Comparison of ENCODE assay signal across 9 mouse cellular contexts in the genomic region with DNA sequence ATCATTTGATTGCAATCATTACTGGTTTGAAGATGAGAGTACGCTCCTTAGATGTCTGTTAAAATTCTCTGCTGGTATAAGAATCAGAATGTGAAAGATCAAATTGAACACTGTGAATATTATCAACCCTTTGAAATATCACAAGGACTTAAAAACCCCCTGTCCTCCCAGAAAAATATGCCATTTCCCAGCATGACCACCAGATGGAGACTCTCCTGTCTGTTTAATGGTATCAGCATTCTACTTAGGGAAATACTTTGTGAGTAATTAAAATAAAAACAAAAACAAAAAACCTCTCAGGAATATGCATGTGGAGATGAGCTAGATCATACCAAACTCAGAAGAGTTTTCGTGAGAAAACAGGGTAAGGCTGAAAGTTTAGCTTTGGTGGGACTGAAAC. TPM values are rescaled to one million over a fixed set of nuclear protein-coding genes. Genes with fewer than 3 reads are reported as not detected.
A peak's percentile ranks its signal among the peaks of the same experiment; 100 is the strongest.
DNase-seq lines count a peak whose midpoint lies in the region; ATAC-seq and TF ChIP-seq lines count a peak whose summit lies in the region.
"Had no signal": no experiment of that assay in that cellular context is flagged by ENCODE, and none has a peak within 500 bp of the region (broad histone marks: within the 10 kb centered on the region; RNA-seq: fewer than 3 reads in every experiment).

No protein-coding gene starts in this region.

- no peaks in the 10 kb centered on the region for H3K4me1 ChIP-seq in midbrain, embryonic 14.5 days (ENCODE audit: control insufficient read depth, insufficient read depth, low read length)
- H3K4me1 ChIP-seq in midbrain, embryonic 15.5 days, result no peaks in the 10 kb centered on the region
- H3K4me1 ChIP-seq in forebrain, embryonic 16.5 days (replicated peaks; ENCODE audit: control insufficient read depth, insufficient read depth, low read length), result no peaks in the 10 kb centered on the region
- no peaks in the 10 kb centered on the region for H3K4me1 ChIP-seq in cerebellum, adult 2 months (ENCODE audit: control insufficient read depth, insufficient read depth, low read length)

- no peak for TF ChIP-seq POLR2A in cerebellum, adult 2 months (IDR thresholded peaks at IDR 0.05; ENCODE audit: borderline replicate concordance, insufficient read depth, low read length)

- intact Hi-C loops in heart, postnatal 10 days (cut with DNase I), result loop anchor here (1.0 to 5.0 kb wide), 3 partner anchors 199 to 579 kb away; no protein-coding TSS in a partner anchor
- intact Hi-C loops in heart, postnatal 25 days (cut with DNase I), result loop anchor here (5.0 kb wide), 1 partner anchor 214 kb away; no protein-coding TSS in a partner anchor

- no peak for TF ChIP-seq CTCF in cerebellum, adult 2 months (IDR thresholded peaks at IDR 0.05; ENCODE audit: borderline replicate concordance, insufficient read depth, low read depth, low read length)

- H3K27ac ChIP-seq in midbrain, embryonic 14.5 days (replicated peaks; ENCODE audit: low read depth, low read length), result no peak overlapping the region
- H3K27ac ChIP-seq in midbrain, embryonic 15.5 days, result no peak overlapping the region
- no peak overlapping the region for H3K27ac ChIP-seq in forebrain, embryonic 16.5 days (ENCODE audit: low read length)
- H3K27ac ChIP-seq in cerebellum, adult 2 months (ENCODE audit: insufficient read depth, low read length), result no peak overlapping the region

- no peak overlapping the region for H3K9ac ChIP-seq in midbrain, embryonic 14.5 days (replicated peaks; ENCODE audit: low read length)
- no peak overlapping the region for H3K9ac ChIP-seq in midbrain, embryonic 15.5 days
- H3K9ac ChIP-seq in forebrain, embryonic 16.5 days (replicated peaks; ENCODE audit: low read depth, low read length), result no peak overlapping the region

- DNase-seq in heart, postnatal 10 days, result peak; percentile 12 to 35
- no peak for DNase-seq in heart, postnatal 25 days (ENCODE audit: low spot score)
- peak; percentile 35 for DNase-seq in midbrain, embryonic 14.5 days
- peak; percentile 4 for DNase-seq in ZHBTc4 (ENCODE audit: low read depth, low spot score)
- peak; percentile 10 for DNase-seq in naive thymus-derived CD4-positive, alpha-beta T cell, adult 2 months (ENCODE audit: low read depth)
- DNase-seq in cerebellum, adult 2 months, result no peak
- DNase-seq: adrenal gland, postnatal 25 days had no signal

- ATAC-seq in midbrain, embryonic 14.5 days (ENCODE audit: low FRiP score, low TSS enrichment), result no peak
- no peak for ATAC-seq in midbrain, embryonic 15.5 days (replicated peaks)
- no peak for ATAC-seq in forebrain, embryonic 16.5 days

- WGBS in midbrain, embryonic 14.5 days, result 68% methylated on average over 2 of the region's 2 CpGs
- 68% methylated on average over 2 of the region's 2 CpGs for WGBS in midbrain, embryonic 15.5 days
- 64% methylated on average over 2 of the region's 2 CpGs for WGBS in forebrain, embryonic 16.5 days
- WGBS in cerebellum, adult 2 months, result 67% methylated on average over 2 of the region's 2 CpGs

- H3K4me3 ChIP-seq in midbrain, embryonic 14.5 days (replicated peaks; ENCODE audit: low read depth, low read length), result no peak overlapping the region
- H3K4me3 ChIP-seq in midbrain, embryonic 15.5 days, result no peak overlapping the region
- H3K4me3 ChIP-seq in forebrain, embryonic 16.5 days (replicated peaks; ENCODE audit: low read length), result no peak overlapping the region
- H3K4me3 ChIP-seq in cerebellum, adult 2 months (replicated peaks; ENCODE audit: insufficient read depth, low read depth, low read length), result no peak overlapping the region

- H3K9me3 ChIP-seq in midbrain, embryonic 14.5 days (ENCODE audit: control insufficient read depth, low read length), result no peaks in the 10 kb centered on the region
- H3K9me3 ChIP-seq in midbrain, embryonic 15.5 days, result no peaks in the 10 kb centered on the region
- H3K9me3 ChIP-seq in forebrain, embryonic 16.5 days (ENCODE audit: control insufficient read depth, low read length), result no peaks in the 10 kb centered on the region

- H3K4me2 ChIP-seq in midbrain, embryonic 14.5 days (ENCODE audit: low read length), result no peak overlapping the region
- H3K4me2 ChIP-seq in midbrain, embryonic 15.5 days, result no peak overlapping the region
- no peak overlapping the region for H3K4me2 ChIP-seq in forebrain, embryonic 16.5 days (ENCODE audit: low read length)

- no peaks in the 10 kb centered on the region for H3K36me3 ChIP-seq in midbrain, embryonic 14.5 days (ENCODE audit: control insufficient read depth, insufficient read depth, low read length)
- no peaks in the 10 kb centered on the region for H3K36me3 ChIP-seq in midbrain, embryonic 15.5 days (replicated peaks)
- H3K36me3 ChIP-seq in forebrain, embryonic 16.5 days (ENCODE audit: control insufficient read depth, insufficient read depth), result no peaks in the 10 kb centered on the region

- H3K27me3 ChIP-seq in midbrain, embryonic 14.5 days (ENCODE audit: control insufficient read depth, insufficient read depth, low read length), result no peaks in the 10 kb centered on the region
- H3K27me3 ChIP-seq in midbrain, embryonic 15.5 days (replicated peaks), result no peaks in the 10 kb centered on the region
- no peaks in the 10 kb centered on the region for H3K27me3 ChIP-seq in forebrain, embryonic 16.5 days (replicated peaks; ENCODE audit: control insufficient read depth, insufficient read depth, low read length)
- no peaks in the 10 kb centered on the region for H3K27me3 ChIP-seq in cerebellum, adult 2 months (ENCODE audit: control insufficient read depth, insufficient read depth, low read length)

RNA-seq across cellular contexts. Expression of a gene that starts 44.3 kb away (rescaled TPM):
- total RNA-seq in heart, postnatal 10 days (2021), result 10 to 100 TPM; 44.8 to 47.9 TPM
- total RNA-seq in heart, postnatal 25 days (2021), result 10 to 100 TPM; 47.5 to 48.7 TPM
- polyA plus RNA-seq in midbrain, embryonic 14.5 days (2014; fragmentation: Nextera tagmentation; extraction: Ambion mirVana), result 16.4 and 20.4 TPM in 2 replicates
- 15.9 and 16.3 TPM in 2 replicates for polyA plus RNA-seq in midbrain, embryonic 15.5 days (2015; fragmentation: Nextera tagmentation; extraction: Ambion mirVana)
- polyA plus RNA-seq in forebrain, embryonic 16.5 days (2015; fragmentation: Nextera tagmentation; extraction: Ambion mirVana), result 21.0 and 25.9 TPM in 2 replicates
- polyA plus RNA-seq in cerebellum, adult 2 months (2012; rRNA removed), result 24.1 and 24.5 TPM in 2 replicates

Comparison
In these comparisons a context has a peak if more than half of its experiments do, and no peak if none do; other contexts are left out.
1. DNase-seq: peak in heart, postnatal 10 days (2 of 2), midbrain, embryonic 14.5 days (single experiment), ZHBTc4 (single experiment) and naive thymus-derived CD4-positive, alpha-beta T cell, adult 2 months (single experiment); none in heart, postnatal 25 days (single experiment) and cerebellum, adult 2 months (0 of 2).